Mouse (Mus musculus) T-helper 17 cell (primary cell): Measurements from ENCODE around the gene 4930451I11Rik.

Experiments
- in situ Hi-C, 2 experiments: fragments of 300-600 bp; cut with MboI, MseI; formaldehyde crosslinking; loops; 1 replicate in 1 of 2; 2 replicates in 1 of 2; pipeline ENCODE4 v1.15.1; 2025; ENCODE audit warnings: high pct_unique_total_duplicates in 2 of 2

4930451I11Rik gene

GRCm38 (mm10) chr7:126800269-126801056 lies 31.0 kb downstream of the 4930451I11Rik start:
- in situ Hi-C loops, result no loop called here

- in situ Hi-C loops, result loop anchor here in 1 of 2 experiments (10.0 kb wide), 1 partner anchor 415 kb away; no protein-coding TSS in a partner anchor
Observed at GRCm38 (mm10) chr7:126799468-126800268, 31.8 kb downstream of the 4930451I11Rik start.

- in situ Hi-C loops, result loop anchor here in 1 of 2 experiments (10.0 kb wide), 1 partner anchor 416 kb away; no protein-coding TSS in a partner anchor
Observed at GRCm38 (mm10) chr7:126799050-126799467, 32.4 kb downstream of the 4930451I11Rik start.

- in situ Hi-C loops, result loop anchor here in 1 of 2 experiments (10.0 kb wide), 1 partner anchor 416 kb away; no protein-coding TSS in a partner anchor
Observed at GRCm38 (mm10) chr7:126798127-126799049, 33.1 kb downstream of the 4930451I11Rik start.

GRCm38 (mm10) chr7:126797411-126798126 lies 33.9 kb downstream of the 4930451I11Rik start, which contains the start of gene Fam57b:
Gene Fam57b (plus strand): TSS chr7:126797668.
- in situ Hi-C loops, result loop anchor here in 1 of 2 experiments (10.0 kb wide), 1 partner anchor 417 kb away; no protein-coding TSS in a partner anchor

GRCm38 (mm10) chr7:126796350-126796932 lies 35.0 kb downstream of the 4930451I11Rik start:
- in situ Hi-C loops, result loop anchor here in 1 of 2 experiments (10.0 kb wide), 1 partner anchor 418 kb away; no protein-coding TSS in a partner anchor

GRCm38 (mm10) chr7:126795387-126796317 lies 35.8 kb downstream of the 4930451I11Rik start:
- in situ Hi-C loops, result loop anchor here in 1 of 2 experiments (10.0 kb wide), 1 partner anchor 419 kb away; no protein-coding TSS in a partner anchor

GRCm38 (mm10) chr7:126794271-126794605 lies 37.2 kb downstream of the 4930451I11Rik start:
- in situ Hi-C loops, result loop anchor here (5.0 to 10.0 kb wide), 2 partner anchors 317 to 421 kb away; partner anchors contain the start of gene Sh2b1 (in 1 of the 2)

- in situ Hi-C loops, result loop anchor here (5.0 to 10.0 kb wide), 2 partner anchors 316 to 421 kb away; partner anchors contain the start of gene Sh2b1 (in 1 of the 2)
Observed at GRCm38 (mm10) chr7:126793456-126794270, 37.8 kb downstream of the 4930451I11Rik start.

- in situ Hi-C loops, result loop anchor here (5.0 to 10.0 kb wide), 2 partner anchors 316 to 422 kb away; partner anchors contain the start of gene Sh2b1 (in 1 of the 2)
Observed at GRCm38 (mm10) chr7:126792721-126793443, 38.6 kb downstream of the 4930451I11Rik start.

- in situ Hi-C loops, result loop anchor here (5.0 to 10.0 kb wide), 2 partner anchors 315 to 423 kb away; partner anchors contain the start of gene Sh2b1 (in 1 of the 2)
Observed at GRCm38 (mm10) chr7:126791851-126792720, 39.4 kb downstream of the 4930451I11Rik start, which contains the start of gene Ppp4c. Gene Ppp4c (minus strand): TSS chr7:126792496.

- in situ Hi-C loops, result loop anchor here in 1 of 2 experiments (10.0 kb wide), 1 partner anchor 696 kb away; no protein-coding TSS in a partner anchor
Observed at GRCm38 (mm10) chr7:126789141-126789540, 42.3 kb downstream of the 4930451I11Rik start.

GRCm38 (mm10) chr7:126786142-126786541 lies 45.3 kb downstream of the 4930451I11Rik start:
- in situ Hi-C loops, result loop anchor here in 1 of 2 experiments (10.0 kb wide), 1 partner anchor 699 kb away; no protein-coding TSS in a partner anchor

GRCm38 (mm10) chr7:126785056-126785455 lies 46.4 kb downstream of the 4930451I11Rik start:
- in situ Hi-C loops, result loop anchor here in 1 of 2 experiments (10.0 kb wide), 1 partner anchor 700 kb away; no protein-coding TSS in a partner anchor

- in situ Hi-C loops, result loop anchor here in 1 of 2 experiments (10.0 kb wide), 1 partner anchor 700 kb away; no protein-coding TSS in a partner anchor
Observed at GRCm38 (mm10) chr7:126784469-126784868, 47.0 kb downstream of the 4930451I11Rik start.
